Mouse (Mus musculus) MEL (cell line): Measurements from ENCODE around the gene Ssh1. TPM values are rescaled to one million over a fixed set of nuclear protein-coding genes. Genes with fewer than 3 reads are reported as not detected.

ENCODE experiments used
- DNase-seq: peaks from one replicate; pipeline ENCODE4 v3.0.0; 2011; ENCODE audit warnings: low read depth, low spot score
- H3K27ac ChIP-seq: 2 replicates; pipeline ENCODE4 v1.5.1; 2012; ENCODE audit warnings: low read depth, mild to moderate bottlenecking, control low read depth, low read length, moderate library complexity; ENCODE audit not compliant: control insufficient read depth
- H3K27me3 ChIP-seq, 2 experiments: fragments of 150-350 bp in 1 of 2; sonication (generic) in 1 of 2; 2 replicates each; pipeline ENCODE4 v1.6.1; 2012; ENCODE audit warnings: low read length in 2 of 2, mild to moderate bottlenecking in 2 of 2, improper control_type of control experiment in 1 of 2, moderate library complexity in 1 of 2; ENCODE audit not compliant: insufficient read depth in 2 of 2, control insufficient read depth in 1 of 2
- H3K36me3 ChIP-seq, 2 experiments: 2 replicates each; pipeline ENCODE4 v1.6.1; 2012 to 2014; ENCODE audit warnings: low read length in 2 of 2, improper control_type of control experiment in 1 of 2, inconsistent platforms in 1 of 2, mild to moderate bottlenecking in 1 of 2; ENCODE audit not compliant: insufficient read depth in 2 of 2, control insufficient read depth in 1 of 2
- H3K4me1 ChIP-seq, 2 experiments: fragments of 150-350 bp in 1 of 2; sonication (generic) in 1 of 2; 2 replicates each; pipeline ENCODE4 v1.6.1; 2012; ENCODE audit warnings: low read length in 2 of 2, improper control_type of control experiment in 1 of 2, mild to moderate bottlenecking in 1 of 2; ENCODE audit not compliant: insufficient read depth in 2 of 2, control insufficient read depth in 1 of 2
- H3K4me3 ChIP-seq, 2 experiments: fragments of 150-350 bp in 1 of 2; sonication (generic) in 1 of 2; 2 replicates each; pipeline ENCODE4 v1.5.1; 2012; ENCODE audit warnings: low read depth in 2 of 2, low read length in 2 of 2, mild to moderate bottlenecking in 2 of 2, moderate library complexity in 2 of 2, control low read depth in 1 of 2, improper control_type of control experiment in 1 of 2; ENCODE audit not compliant: control insufficient read depth in 1 of 2, insufficient read depth in 1 of 2
- H3K79me2 ChIP-seq: 2 replicates; pipeline ENCODE4 v1.6.1; 2012; ENCODE audit warnings: mild to moderate bottlenecking, low read length, moderate library complexity; ENCODE audit not compliant: control insufficient read depth, poor library complexity, insufficient read depth
- H3K9ac ChIP-seq: 2 replicates; pipeline ENCODE4 v1.6.1; 2012; ENCODE audit warnings: low read depth, mild to moderate bottlenecking, control low read depth, low read length, moderate library complexity; ENCODE audit not compliant: control insufficient read depth, poor library complexity, severe bottlenecking
- H3K9me3 ChIP-seq: fragments of 150-350 bp; sonication (generic); replicated peaks from 2 replicates; pipeline ENCODE4 v1.6.1; 2012; ENCODE audit warnings: mild to moderate bottlenecking, low read length, improper control_type of control experiment, moderate library complexity; ENCODE audit not compliant: insufficient read depth
- BHLHE40 ChIP-seq: IDR thresholded peaks from 2 replicates; pipeline ENCODE4 v1.6.1; 2012; ENCODE audit warnings: low read depth, mild to moderate bottlenecking, inconsistent platforms, low read length, improper control_type of control experiment, borderline replicate concordance
- CTCF ChIP-seq, 3 experiments: IDR thresholded peaks in 2 of 3; conservative IDR thresholded peaks in 1 of 3; 2 replicates each; pipeline ENCODE4 v1.5.1; 2011 to 2012; ENCODE audit warnings: low read length in 3 of 3, low read depth in 2 of 3, mild to moderate bottlenecking in 2 of 3, improper control_type of control experiment in 1 of 3, inconsistent platforms in 1 of 3, mixed read lengths in 1 of 3, moderate library complexity in 1 of 3; ENCODE audit not compliant: control insufficient read depth in 1 of 3, insufficient read depth in 1 of 3, poor library complexity in 1 of 3, severe bottlenecking in 1 of 3
- GABPA ChIP-seq: IDR thresholded peaks from 2 replicates; pipeline ENCODE4 v1.6.1; 2012; ENCODE audit warnings: low read depth, mild to moderate bottlenecking, inconsistent platforms, low read length, improper control_type of control experiment, moderate library complexity
- HCFC1 ChIP-seq: IDR thresholded peaks from 2 replicates; pipeline ENCODE4 v1.6.1; 2012; ENCODE audit warnings: low read depth, mild to moderate bottlenecking, inconsistent platforms, low read length, improper control_type of control experiment, moderate library complexity
- JUND ChIP-seq: IDR thresholded peaks from 2 replicates; pipeline ENCODE4 v1.6.1; 2011; ENCODE audit warnings: low read depth, mild to moderate bottlenecking, improper control_type of control experiment, low read length
- KAT2A ChIP-seq: conservative IDR thresholded peaks from 2 replicates; pipeline ENCODE4 v1.6.1; 2012; ENCODE audit warnings: low read depth, low read length, improper control_type of control experiment, inconsistent platforms
- MAFK ChIP-seq: IDR thresholded peaks from 2 replicates; pipeline ENCODE4 v1.6.1; 2011; ENCODE audit warnings: low read depth, mild to moderate bottlenecking, low read length, improper control_type of control experiment, borderline replicate concordance
- MAX ChIP-seq: IDR thresholded peaks from 2 replicates; pipeline ENCODE4 v1.6.1; 2011; ENCODE audit warnings: low read length, improper control_type of control experiment
- MAZ ChIP-seq: IDR thresholded peaks from 2 replicates; pipeline ENCODE4 v1.6.1; 2012; ENCODE audit warnings: low read depth, mild to moderate bottlenecking, inconsistent platforms, low read length, improper control_type of control experiment
- MEF2A ChIP-seq: IDR thresholded peaks from 2 replicates; pipeline ENCODE4 v1.6.1; 2014; ENCODE audit warnings: low read depth, mild to moderate bottlenecking, inconsistent platforms, low read length, improper control_type of control experiment; ENCODE audit not compliant: poor library complexity, insufficient replicate concordance, severe bottlenecking; ENCODE audit errors: extremely low read depth
- MYC ChIP-seq: IDR thresholded peaks from 2 replicates; pipeline ENCODE4 v1.6.1; 2011; ENCODE audit warnings: low read depth, mild to moderate bottlenecking, low read length, improper control_type of control experiment, moderate library complexity
- NELFE ChIP-seq: IDR thresholded peaks from 2 replicates; pipeline ENCODE4 v1.6.1; 2011; ENCODE audit warnings: low read depth, low read length, improper control_type of control experiment
- NRF1 ChIP-seq: IDR thresholded peaks from 2 replicates; pipeline ENCODE4 v1.6.1; 2014; ENCODE audit warnings: low read depth, mild to moderate bottlenecking, inconsistent platforms, low read length, improper control_type of control experiment, moderate library complexity; ENCODE audit not compliant: poor library complexity, insufficient read depth, severe bottlenecking
- POLR2AphosphoS2 ChIP-seq: IDR thresholded peaks from 2 replicates; pipeline ENCODE4 v1.6.1; 2011; ENCODE audit warnings: low read length, improper control_type of control experiment
- POLR2AphosphoS5 ChIP-seq: IDR thresholded peaks from 2 replicates; pipeline ENCODE4 v1.6.1; 2012; ENCODE audit warnings: low read depth, borderline replicate concordance, mild to moderate bottlenecking, inconsistent platforms, low read length, moderate library complexity, mixed read lengths
- RAD21 ChIP-seq: IDR thresholded peaks from 2 replicates; pipeline ENCODE4 v1.6.1; 2011; ENCODE audit warnings: mild to moderate bottlenecking, low read depth, low read length, improper control_type of control experiment
- TAL1 ChIP-seq: IDR thresholded peaks from 2 replicates; pipeline ENCODE4 v1.6.1; 2012; ENCODE audit warnings: mild to moderate bottlenecking, inconsistent platforms, low read length, moderate library complexity, mixed read lengths
- TCF12 ChIP-seq: IDR thresholded peaks from 2 replicates; pipeline ENCODE4 v1.6.1; 2014; ENCODE audit warnings: low read depth, mild to moderate bottlenecking, inconsistent platforms, low read length, improper control_type of control experiment, moderate library complexity
- USF1 ChIP-seq: IDR thresholded peaks from 2 replicates; pipeline ENCODE4 v1.6.1; 2014; ENCODE audit warnings: low read depth, mild to moderate bottlenecking, inconsistent platforms, low read length, improper control_type of control experiment, moderate library complexity
- USF2 ChIP-seq, 2 experiments: IDR thresholded peaks; 2 replicates each; pipeline ENCODE4 v1.6.1; 2011 to 2012; ENCODE audit warnings: improper control_type of control experiment in 2 of 2, low read length in 2 of 2, borderline replicate concordance in 1 of 2, inconsistent platforms in 1 of 2, low read depth in 1 of 2, mild to moderate bottlenecking in 1 of 2; ENCODE audit not compliant: insufficient read depth in 1 of 2
- ZC3H11A ChIP-seq: IDR thresholded peaks from 2 replicates; pipeline ENCODE4 v1.6.1; 2012; ENCODE audit warnings: low read depth, mild to moderate bottlenecking, inconsistent platforms, low read length, improper control_type of control experiment
- ZKSCAN1 ChIP-seq: IDR thresholded peaks from 2 replicates; pipeline ENCODE4 v1.6.1; 2012; ENCODE audit warnings: low read depth, mild to moderate bottlenecking, inconsistent platforms, low read length, improper control_type of control experiment, moderate library complexity
- ZMIZ1 ChIP-seq: IDR thresholded peaks from 2 replicates; pipeline ENCODE4 v1.6.1; 2012; ENCODE audit warnings: low read depth, mild to moderate bottlenecking, inconsistent platforms, low read length, improper control_type of control experiment, moderate library complexity
- polyA plus RNA-seq, 2 experiments: library from polyadenylated mRNA; stranded (reverse) in 1 of 2; unstranded in 1 of 2; fragments of >175 nt in 1 of 2; fragments of >200 nt in 1 of 2; gene quantifications; 2 replicates each; pipeline versions ENCODE4 v1.2.1 to v1.2.4; 2012; ENCODE audit warnings: low replicate concordance in 2 of 2, low read depth in 1 of 2; ENCODE audit not compliant: insufficient read length in 2 of 2, insufficient read depth in 1 of 2, missing spikeins in 1 of 2
- total RNA-seq: library from RNA; depleted of rRNA; stranded (reverse); fragments of 300-350 nt; gene quantifications from 2 replicates; pipeline ENCODE4 v1.2.3, GENCODE M21; 2012

The Ssh1 gene
- total and polyA plus RNA-seq, 3 experiments: 2.3 to 6.8 TPM; not detected in 1

DNA sequence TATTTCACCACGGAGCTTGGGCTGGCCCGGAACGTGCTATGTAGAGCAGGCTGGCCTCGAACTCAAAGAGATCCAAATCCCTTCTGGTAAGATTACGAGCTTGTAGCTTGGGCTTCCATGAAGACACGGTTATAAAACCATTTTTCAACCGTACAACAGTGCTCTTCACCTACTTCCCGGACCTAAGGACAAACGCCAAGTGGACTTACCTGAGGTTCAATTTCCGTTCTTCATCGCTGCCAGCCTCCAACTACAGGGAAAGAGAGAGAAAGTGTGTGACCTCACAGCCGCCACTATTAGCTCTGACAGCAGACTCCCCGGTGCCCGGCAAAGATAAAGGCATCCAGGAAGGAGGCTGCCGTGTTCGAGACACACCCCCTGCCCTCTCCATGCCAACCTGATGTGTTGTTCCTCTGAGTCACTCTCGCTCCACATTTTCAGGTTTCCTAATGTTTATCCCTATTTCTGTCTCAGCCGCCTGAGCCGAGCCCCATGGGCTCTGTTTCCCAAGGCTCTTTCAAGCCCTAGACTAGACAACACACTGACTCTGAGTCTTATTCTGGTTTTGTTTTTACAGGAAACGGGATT is 4.2 kb downstream of the Ssh1 start:
- peaks cover 11 to 13% of the 10 kb centered on the region in 2 experiments for H3K4me1 ChIP-seq
- no peak overlapping the region for H3K27ac ChIP-seq
- H3K9ac ChIP-seq: no peak overlapping the region
- H3K36me3 ChIP-seq: no peaks in the 10 kb centered on the region; a peak in 1 of 4 replicates
- no peaks in the 10 kb centered on the region for H3K27me3 ChIP-seq
- H3K4me3 ChIP-seq: no peak overlapping the region
- no peak for DNase-seq
- TF ChIP-seq MEF2A (no peak), NRF1 (no peak), BHLHE40 (no peak), POLR2AphosphoS2 (no peak), KAT2A (no peak), TCF12 (no peak), NELFE (no peak), MYC (no peak), ZMIZ1 (no peak), ZKSCAN1 (no peak), TAL1 (no peak), USF1 (no peak), JUND (no peak), MAZ (no peak), MAFK (no peak), HCFC1 (no peak), RAD21 (no peak), GABPA (no peak)
- H3K9me3 ChIP-seq: no peaks in the 10 kb centered on the region
- peaks cover 4% of the 10 kb centered on the region; the same call in 1 of the 2 replicates for H3K79me2 ChIP-seq

DNA sequence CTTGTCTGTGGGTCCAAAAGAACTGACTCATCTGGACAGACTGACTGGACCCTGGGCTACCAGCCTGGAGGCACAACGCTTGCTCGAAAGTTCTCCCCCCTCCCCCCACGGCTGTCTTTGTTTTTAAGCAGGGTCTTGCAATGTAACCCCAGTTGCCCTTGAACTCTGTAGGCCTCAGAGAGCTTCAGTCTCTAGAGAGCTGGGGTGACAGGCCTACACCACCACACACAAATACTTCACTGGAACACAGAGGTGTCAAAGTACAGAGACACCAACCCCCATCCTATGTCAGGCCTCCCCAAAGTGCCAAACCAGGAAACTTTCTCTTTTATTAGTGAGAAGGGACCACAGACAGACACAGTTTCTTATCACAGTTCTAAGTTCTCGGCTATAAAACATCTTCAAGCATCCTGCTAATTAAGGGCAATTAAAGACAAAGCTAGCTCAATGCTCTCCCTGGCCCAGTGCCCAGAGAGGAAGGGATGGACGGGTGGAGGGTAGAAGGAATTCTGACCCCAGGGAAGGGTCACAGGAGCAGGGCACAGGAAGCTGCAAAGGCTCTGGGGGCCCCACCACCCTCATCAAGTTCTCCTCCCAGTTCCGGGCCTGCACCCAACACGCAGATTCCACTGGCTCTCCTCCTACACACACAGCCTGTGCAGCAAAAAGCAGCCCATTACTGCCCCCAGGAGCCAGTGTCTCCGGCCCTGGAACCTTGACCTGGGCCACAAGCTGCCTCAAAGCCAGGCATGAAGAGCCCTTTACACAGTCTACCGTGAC is 7.3 kb downstream of the Ssh1 start:
- peaks cover 10 to 19% of the 10 kb centered on the region in 2 experiments for H3K4me1 ChIP-seq
- H3K27ac ChIP-seq: no peak overlapping the region
- H3K27me3 ChIP-seq: no peaks in the 10 kb centered on the region
- DNase-seq: no peak
- no peak overlapping the region for H3K9ac ChIP-seq
- no peaks in the 10 kb centered on the region for H3K79me2 ChIP-seq
- no peak overlapping the region for H3K4me3 ChIP-seq
- H3K36me3 ChIP-seq: peaks cover 0 to 4% of the 10 kb centered on the region in 2 experiments; a peak in 2 of 4 replicates
- H3K9me3 ChIP-seq: no peaks in the 10 kb centered on the region
- TF ChIP-seq USF1 (no peak), TCF12 (no peak), USF2 (IDR thresholded peaks at IDR 0.05; ENCODE audit: borderline replicate concordance in 1 of 2, insufficient read depth in 1 of 2, low read depth in 1 of 2, low read length in 2 of 2) (no peak), GABPA (no peak), HCFC1 (no peak), ZC3H11A (no peak), CTCF (IDR thresholded peaks at IDR 0.05 in 2 of 3, conservative IDR thresholded peaks at IDR 0.05 in 1 of 3; ENCODE audit: control insufficient read depth in 1 of 3, insufficient read depth in 1 of 3, low read depth in 2 of 3, low read length in 3 of 3, poor library complexity in 1 of 3, severe bottlenecking in 1 of 3) (no peak), POLR2AphosphoS5 (no peak), MAX (no peak)
